Mouse (Mus musculus): ENCODE results near the gene Srrt. TPM values are rescaled to one million over a fixed set of nuclear protein-coding genes. Genes with fewer than 3 reads are reported as not detected.
A peak's percentile ranks its signal among the peaks of the same experiment; 100 is the strongest.

The Srrt gene
- total RNA-seq, 2 experiments from 2014 or later = 164 to 170 TPM

GRCm38 (mm10) chr5:137339290-137339979 is 32.0 kb upstream of the Srrt start:
- DNase-seq (ENCODE audit: extremely low spot score in 1 of 2, low spot score in 2 of 2) = peak in 1 of 2 experiments; percentile 67
- intact Hi-C loops (cut with DNase I) = no loop called here

GRCm38 (mm10) chr5:137338663-137339289 is 31.3 kb upstream of the Srrt start:
- intact Hi-C loops (cut with DNase I) = no loop called here
- peak in 1 of 2 experiments; percentile 49 for DNase-seq (ENCODE audit: extremely low spot score in 1 of 2, low spot score in 2 of 2)

- intact Hi-C loops (cut with DNase I) = no loop called here
- peak; percentile 86 to 96 for DNase-seq (ENCODE audit: extremely low spot score in 1 of 2, low spot score in 2 of 2)
Measured at GRCm38 (mm10) chr5:137338256-137338655, 30.8 kb upstream of the Srrt start.

GRCm38 (mm10) chr5:137337190-137337589 is 29.7 kb upstream of the Srrt start:
- no peak for DNase-seq (ENCODE audit: extremely low spot score in 1 of 2, low spot score in 2 of 2)
- intact Hi-C loops (cut with DNase I) = no loop called here

- intact Hi-C loops (cut with DNase I) = no loop called here
- DNase-seq (ENCODE audit: extremely low spot score in 1 of 2, low spot score in 2 of 2) = no peak
Measured at GRCm38 (mm10) chr5:137335066-137335465, 27.6 kb upstream of the Srrt start.

GRCm38 (mm10) chr5:137334317-137334716 is 26.8 kb upstream of the Srrt start:
- no peak for DNase-seq (ENCODE audit: extremely low spot score in 1 of 2, low spot score in 2 of 2)
- intact Hi-C loops (cut with DNase I) = loop anchor here (5.0 kb wide), 1 partner anchor 178 kb away; no protein-coding TSS in a partner anchor

- DNase-seq (ENCODE audit: extremely low spot score in 1 of 2, low spot score in 2 of 2) = peak; percentile 90 to 96
- intact Hi-C loops (cut with DNase I) = loop anchor here (5.0 kb wide), 1 partner anchor 179 kb away; no protein-coding TSS in a partner anchor
Measured at GRCm38 (mm10) chr5:137333512-137334174, 26.2 kb upstream of the Srrt start, which contains the start of gene Slc12a9. Gene Slc12a9, minus strand, starts transcription at chr5:137333597.

GRCm38 (mm10) chr5:137332857-137333511 is 25.5 kb upstream of the Srrt start:
- DNase-seq (ENCODE audit: extremely low spot score in 1 of 2, low spot score in 2 of 2) = no peak
- intact Hi-C loops (cut with DNase I) = loop anchor here (5.0 kb wide), 1 partner anchor 179 kb away; no protein-coding TSS in a partner anchor

- no peak for DNase-seq (ENCODE audit: extremely low spot score in 1 of 2, low spot score in 2 of 2)
- intact Hi-C loops (cut with DNase I) = loop anchor here (5.0 kb wide), 1 partner anchor 181 kb away; no protein-coding TSS in a partner anchor
Measured at GRCm38 (mm10) chr5:137330910-137331309, 23.4 kb upstream of the Srrt start.

- intact Hi-C loops (cut with DNase I) = no loop called here
- no peak for DNase-seq (ENCODE audit: extremely low spot score in 1 of 2, low spot score in 2 of 2)
Measured at GRCm38 (mm10) chr5:137320996-137321395, 13.5 kb upstream of the Srrt start.

GRCm38 (mm10) chr5:137318570-137318969 is 11.1 kb upstream of the Srrt start:
- DNase-seq (ENCODE audit: extremely low spot score in 1 of 2, low spot score in 2 of 2) = no peak
- intact Hi-C loops (cut with DNase I) = no loop called here

- intact Hi-C loops (cut with DNase I) = no loop called here
- DNase-seq (ENCODE audit: extremely low spot score in 1 of 2, low spot score in 2 of 2) = no peak
Measured at GRCm38 (mm10) chr5:137317361-137317760, 9.9 kb upstream of the Srrt start.

- intact Hi-C loops (cut with DNase I) = no loop called here
- DNase-seq (ENCODE audit: extremely low spot score in 1 of 2, low spot score in 2 of 2) = no peak
Measured at GRCm38 (mm10) chr5:137315084-137315903, 7.8 kb upstream of the Srrt start.

- intact Hi-C loops (cut with DNase I) = no loop called here
- peak in 1 of 2 experiments; percentile 91 for DNase-seq (ENCODE audit: extremely low spot score in 1 of 2, low spot score in 2 of 2)
Measured at GRCm38 (mm10) chr5:137314193-137315083, 7.0 kb upstream of the Srrt start, which contains the start of gene Trip6. Gene Trip6, minus strand, starts transcription at chr5:137314404.

- no peak for DNase-seq (ENCODE audit: extremely low spot score in 1 of 2, low spot score in 2 of 2)
- intact Hi-C loops (cut with DNase I) = no loop called here
Measured at GRCm38 (mm10) chr5:137313466-137314192, 6.2 kb upstream of the Srrt start.

GRCm38 (mm10) chr5:137308356-137308755 is 882 bp upstream of the Srrt start:
- DNase-seq (ENCODE audit: extremely low spot score in 1 of 2, low spot score in 2 of 2) = no peak
- intact Hi-C loops (cut with DNase I) = no loop called here

Data from left cerebral cortex, postnatal 10 days (tissue).